Mouse (Mus musculus) olfactory bulb, adult 2 months (tissue): Measurements from ENCODE around the gene Car10.

ENCODE experiments used
- CTCF ChIP-seq: fragments of 200-500 bp; IDR thresholded peaks from 2 replicates; pipeline ENCODE4 v1.5.1; 2012; ENCODE audit warnings: low read depth, mild to moderate bottlenecking, low read length, moderate library complexity; ENCODE audit not compliant: insufficient read depth
- POLR2A ChIP-seq: fragments of 200-500 bp; IDR thresholded peaks from 2 replicates; pipeline ENCODE4 v1.6.1; 2012; ENCODE audit warnings: mild to moderate bottlenecking, low read depth, low read length, moderate library complexity; ENCODE audit not compliant: insufficient read depth

DNA sequence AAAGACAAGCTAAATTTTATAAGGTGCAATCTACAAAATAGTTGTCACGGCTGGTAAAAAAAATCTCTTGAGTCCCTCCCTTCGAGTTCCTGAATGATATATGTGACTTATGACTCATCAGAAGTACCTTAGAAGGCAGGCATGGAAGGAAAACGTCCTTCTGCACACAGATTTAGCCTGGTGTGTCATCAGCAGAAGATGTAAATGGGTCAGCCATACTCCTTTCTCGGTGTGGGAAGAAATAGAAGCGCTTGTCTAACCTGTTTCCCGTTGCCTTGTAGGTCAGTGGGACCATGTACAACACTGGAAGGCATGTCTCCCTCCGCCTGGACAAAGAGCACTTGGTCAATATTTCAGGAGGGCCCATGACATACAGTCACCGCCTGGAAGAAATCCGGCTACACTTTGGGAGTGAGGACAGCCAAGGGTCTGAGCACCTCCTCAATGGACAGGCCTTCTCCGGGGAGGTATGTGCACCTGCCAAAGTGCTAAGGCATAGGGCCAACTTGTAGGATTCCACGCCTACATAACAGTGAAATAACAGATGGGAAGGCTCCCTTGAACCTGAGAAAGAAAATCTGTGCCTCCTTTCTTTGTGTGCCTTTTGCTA, 392.5 kb downstream of the Car10 start:
- TF ChIP-seq POLR2A, result no peak
- no peak for TF ChIP-seq CTCF
